Mouse (Mus musculus) v-Abl transformed pro-B cells (cell line): Measurements from ENCODE around the gene Astn2.

Experiments used
- in situ Hi-C, 2 experiments: fragments of 400-800 bp; cut with MboI; formaldehyde crosslinking; loops; one replicate each; pipeline ENCODE4 v1.15.1; 2025; ENCODE audit not compliant: unreplicated experiment in 2 of 2

Gene Astn2

DNA sequence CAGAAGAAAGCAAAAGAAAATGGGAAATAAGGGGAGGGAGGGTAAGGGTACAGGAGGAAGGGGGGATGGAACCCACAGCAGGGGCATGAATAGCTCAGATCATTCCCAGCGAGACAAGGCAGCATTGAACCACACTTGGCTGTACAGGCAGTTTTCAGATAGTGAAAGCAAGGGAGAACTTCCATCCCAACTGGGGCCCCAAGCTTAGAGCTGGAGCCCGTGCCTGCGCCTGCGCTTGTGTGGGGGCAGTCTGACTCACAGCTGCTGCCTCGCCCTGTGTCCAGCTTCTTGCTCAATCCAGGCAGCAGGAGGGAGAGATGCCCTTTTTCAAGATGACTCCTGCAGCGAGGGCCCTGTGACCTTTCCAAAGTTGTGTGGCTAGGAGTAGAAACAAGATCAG, 927.3 kb downstream of the Astn2 start:
- in situ Hi-C loops = no loop called here

DNA sequence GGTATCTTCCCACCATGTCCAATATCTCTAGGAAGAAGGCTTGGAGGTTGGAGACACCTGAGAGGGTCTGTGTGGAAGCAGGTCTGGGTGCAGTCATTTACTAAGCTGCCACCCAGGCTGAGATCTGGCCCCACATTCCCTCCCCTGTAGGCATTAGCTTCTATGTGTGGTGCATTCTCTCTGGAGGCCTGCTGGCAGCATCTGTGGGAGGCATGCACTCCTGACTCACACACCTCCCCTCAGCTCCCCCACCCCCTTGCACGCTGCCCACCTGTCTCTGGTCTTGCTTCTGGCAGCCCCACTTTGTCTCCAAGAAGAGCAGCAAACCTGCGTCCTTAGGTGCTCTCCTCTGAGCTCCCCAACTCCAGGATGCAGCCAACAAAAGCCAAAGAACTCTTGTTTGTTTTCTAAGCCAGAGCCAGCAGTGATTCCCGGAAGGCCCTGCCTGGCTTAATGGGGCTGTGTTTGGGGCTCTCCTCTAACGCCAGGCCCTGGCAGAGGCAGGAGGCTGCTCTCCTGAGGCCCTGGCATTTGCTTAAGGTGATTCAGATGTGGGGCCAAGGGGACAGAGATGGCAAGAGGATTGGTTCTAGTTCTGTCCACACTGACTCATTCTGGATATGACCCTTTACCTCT, 928.4 kb downstream of the Astn2 start:
- in situ Hi-C loops = no loop called here

DNA sequence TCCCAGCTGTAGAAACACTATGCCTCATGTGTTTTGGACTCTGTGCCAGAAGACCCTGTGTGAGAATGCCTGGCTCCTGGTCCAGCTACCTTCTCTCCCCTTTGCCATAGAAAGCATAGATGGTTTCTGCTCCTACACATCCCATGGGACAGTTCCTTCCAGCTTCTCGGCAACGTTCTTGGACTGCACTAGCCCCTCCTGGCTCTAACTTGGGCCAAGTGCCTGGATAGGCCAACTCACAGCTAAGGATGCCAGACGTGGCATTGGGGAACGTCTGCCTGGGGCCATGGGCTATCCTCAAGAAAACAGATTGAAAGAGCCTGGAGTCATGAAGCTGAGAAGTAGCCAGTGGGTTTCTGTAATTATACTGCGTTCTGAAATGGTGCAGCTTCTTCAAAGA, 931.3 kb downstream of the Astn2 start:
- in situ Hi-C loops = no loop called here

DNA sequence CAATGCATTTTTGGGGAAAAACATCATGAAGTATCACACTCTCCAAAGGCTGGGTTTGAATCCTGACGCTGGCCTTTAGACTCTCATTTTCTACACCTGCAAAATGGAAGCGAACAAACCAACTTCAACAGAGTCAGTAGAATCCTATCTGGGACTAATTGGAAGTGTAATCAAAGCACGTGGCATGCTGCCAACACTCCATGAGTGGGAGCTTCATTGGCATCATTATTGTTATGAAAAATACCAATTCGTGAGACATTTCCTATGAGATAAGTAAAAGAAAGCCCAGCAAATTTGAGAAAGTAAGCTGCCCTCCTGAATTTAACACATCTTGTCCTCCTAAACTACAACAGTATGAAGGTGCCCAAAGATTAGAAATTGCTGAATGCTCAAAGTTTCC, 955.2 kb downstream of the Astn2 start:
- in situ Hi-C loops = no loop called here

DNA sequence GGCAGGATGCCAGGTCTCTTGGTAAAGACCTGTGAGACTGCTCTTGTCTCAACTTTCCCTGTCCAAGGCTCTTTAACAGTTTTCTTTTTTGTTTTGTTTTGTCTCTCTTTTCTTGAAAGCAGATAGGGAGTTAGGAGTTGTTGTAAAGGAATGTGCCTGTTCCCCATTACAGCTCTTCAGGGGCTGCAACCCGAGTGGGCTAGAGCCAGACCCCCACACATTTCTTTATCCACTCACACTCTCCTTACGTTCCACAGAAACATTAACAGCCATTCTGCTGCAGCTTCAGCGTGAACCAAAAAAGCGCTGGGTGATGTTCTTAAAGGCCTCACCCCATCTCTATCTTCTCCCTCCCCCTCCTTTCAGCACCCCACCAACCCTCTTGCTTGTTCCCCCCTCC, 962.7 kb downstream of the Astn2 start:
- in situ Hi-C loops = no loop called here

DNA sequence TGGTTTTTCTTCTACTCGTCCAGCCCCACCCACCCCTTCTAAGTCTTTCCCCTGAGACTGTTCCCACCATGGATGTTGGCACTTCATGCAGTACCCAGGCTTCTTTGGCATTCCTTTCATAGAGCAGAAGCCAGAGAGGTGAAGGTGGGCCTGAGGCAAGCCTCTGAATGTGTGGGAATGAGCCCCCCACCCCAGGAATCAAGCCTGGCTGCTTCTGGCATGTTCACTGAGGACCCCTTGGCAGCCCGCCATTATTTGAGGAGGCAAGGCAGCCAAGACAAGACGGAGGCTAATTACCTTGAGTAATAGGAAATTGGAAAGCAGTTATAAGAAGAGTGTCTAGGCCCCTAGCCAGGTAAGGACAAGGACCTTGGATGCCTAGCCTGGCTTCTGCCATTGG, 973.6 kb downstream of the Astn2 start:
- in situ Hi-C loops = no loop called here

DNA sequence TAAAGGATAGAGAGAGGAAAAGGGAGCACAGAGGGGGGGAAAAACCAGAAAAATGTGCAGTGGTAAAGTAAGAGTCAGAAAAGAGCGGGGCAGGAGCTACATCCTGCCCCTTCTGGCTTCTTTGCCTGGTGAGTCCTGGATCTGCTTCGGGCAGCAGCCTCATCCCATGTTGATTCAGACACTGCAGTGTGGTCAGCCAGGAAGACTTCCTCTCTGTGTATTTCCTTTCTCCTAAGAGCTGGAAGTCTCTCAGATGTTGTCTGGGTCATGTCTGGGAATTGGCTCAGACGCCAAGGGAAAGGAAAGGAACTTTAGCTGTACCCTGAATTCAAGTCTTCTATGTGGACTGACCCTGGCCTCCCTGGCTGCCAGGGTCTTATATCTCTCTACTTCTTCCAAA, 976.9 kb downstream of the Astn2 start:
- in situ Hi-C loops = no loop called here

DNA sequence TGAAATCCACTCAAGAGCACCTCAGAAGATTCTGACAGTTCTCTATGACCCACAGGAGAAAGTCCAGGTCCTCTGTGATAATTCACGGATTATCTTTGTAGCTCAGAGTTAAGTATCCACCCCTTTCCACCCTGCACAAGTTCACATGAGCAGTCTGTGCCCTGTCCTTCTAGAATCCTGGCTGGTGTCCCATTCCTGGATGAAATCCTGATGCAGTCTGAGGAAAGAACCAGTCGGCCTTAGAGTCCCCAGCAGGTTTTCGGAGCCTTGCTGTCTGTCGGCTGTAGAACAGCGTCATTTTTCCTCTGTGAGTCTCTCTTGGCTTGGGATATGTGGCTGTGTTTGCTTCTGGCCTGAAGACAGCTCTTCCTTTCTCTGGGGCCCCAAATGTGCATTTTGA, 978.0 kb downstream of the Astn2 start:
- in situ Hi-C loops = no loop called here

DNA sequence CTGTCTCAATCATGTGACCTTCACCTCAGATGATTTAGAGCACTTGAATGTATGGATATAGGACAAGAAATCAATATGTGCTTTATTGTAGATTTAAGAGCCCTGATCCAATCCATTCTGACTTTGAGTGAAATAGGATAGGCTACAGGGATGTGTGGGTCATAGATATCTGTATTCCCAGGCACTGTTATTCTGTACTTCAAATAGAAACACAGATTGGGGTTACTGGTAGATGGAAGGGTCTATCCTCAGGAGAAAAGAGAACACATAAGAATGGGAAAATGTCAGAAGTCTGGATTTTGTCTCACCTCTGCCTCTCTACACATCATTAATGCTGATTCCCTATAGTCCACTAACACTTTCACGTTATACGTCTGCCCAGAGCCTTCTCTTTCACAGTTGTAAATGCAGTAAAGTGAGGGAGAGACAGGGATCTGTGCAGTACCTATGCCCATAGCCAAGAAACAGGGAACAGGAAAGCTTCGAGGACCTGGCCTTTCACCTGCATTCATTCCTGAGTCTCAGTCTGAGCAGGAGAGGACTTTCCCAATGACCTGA, 981.3 kb downstream of the Astn2 start:
- in situ Hi-C loops = no loop called here

DNA sequence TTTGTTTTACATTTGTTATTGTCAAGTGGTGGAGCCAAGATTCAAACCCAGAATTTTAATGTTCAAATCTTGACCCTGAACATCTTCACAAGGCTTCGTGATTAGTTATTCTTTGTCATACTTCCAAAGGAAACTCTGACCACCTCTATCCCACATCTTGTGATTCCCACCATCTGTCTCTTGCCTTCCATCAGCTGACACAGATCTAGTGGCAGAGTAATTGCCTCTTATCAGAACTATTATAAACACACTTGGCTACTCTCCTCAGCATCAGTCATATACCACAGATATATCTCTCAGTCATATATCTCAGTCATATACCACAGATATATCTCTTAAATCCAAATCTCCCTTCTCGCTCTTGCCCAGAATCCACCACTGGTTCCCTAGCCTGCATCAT, 983.1 kb downstream of the Astn2 start:
- in situ Hi-C loops = no loop called here

DNA sequence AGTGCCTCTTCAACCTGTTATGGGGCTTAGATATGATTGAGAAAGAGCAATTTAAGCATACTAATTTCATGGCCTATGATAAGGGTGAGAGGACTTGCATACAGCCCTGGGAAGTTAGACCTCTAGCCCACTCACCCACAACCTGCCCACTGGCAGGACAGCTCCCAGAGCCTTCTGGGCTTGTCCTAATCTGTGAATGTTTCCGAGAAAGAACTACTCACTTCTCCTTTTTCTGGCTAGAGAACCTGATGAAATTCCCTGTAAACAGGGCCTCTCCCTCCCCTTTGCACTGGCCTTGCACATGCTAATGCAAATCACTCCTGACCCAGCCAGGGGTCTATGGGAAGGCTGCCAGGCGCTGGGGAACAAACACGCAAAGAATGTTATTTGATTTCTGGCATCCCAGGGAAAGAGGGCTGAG, 983.9 kb downstream of the Astn2 start:
- in situ Hi-C loops = no loop called here

DNA sequence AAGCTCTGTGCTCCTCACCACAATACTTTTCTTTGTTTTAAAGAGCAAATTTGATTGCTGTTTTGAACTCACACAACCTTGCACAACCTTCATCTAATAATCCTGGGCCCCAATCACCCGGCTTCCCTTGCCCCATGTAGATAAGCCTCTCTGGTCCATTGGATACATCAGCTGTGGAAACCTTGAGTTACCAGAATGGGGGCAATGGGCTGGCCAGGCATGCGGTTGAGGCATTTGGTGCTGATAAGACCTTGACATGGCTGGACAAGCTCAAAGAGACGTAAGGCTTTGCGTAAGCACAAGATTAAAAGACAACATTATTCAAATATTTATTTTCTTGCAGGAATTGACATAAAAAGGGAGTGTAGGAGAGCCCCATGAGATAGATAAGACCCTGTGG, 988.9 kb downstream of the Astn2 start:
- in situ Hi-C loops = no loop called here

DNA sequence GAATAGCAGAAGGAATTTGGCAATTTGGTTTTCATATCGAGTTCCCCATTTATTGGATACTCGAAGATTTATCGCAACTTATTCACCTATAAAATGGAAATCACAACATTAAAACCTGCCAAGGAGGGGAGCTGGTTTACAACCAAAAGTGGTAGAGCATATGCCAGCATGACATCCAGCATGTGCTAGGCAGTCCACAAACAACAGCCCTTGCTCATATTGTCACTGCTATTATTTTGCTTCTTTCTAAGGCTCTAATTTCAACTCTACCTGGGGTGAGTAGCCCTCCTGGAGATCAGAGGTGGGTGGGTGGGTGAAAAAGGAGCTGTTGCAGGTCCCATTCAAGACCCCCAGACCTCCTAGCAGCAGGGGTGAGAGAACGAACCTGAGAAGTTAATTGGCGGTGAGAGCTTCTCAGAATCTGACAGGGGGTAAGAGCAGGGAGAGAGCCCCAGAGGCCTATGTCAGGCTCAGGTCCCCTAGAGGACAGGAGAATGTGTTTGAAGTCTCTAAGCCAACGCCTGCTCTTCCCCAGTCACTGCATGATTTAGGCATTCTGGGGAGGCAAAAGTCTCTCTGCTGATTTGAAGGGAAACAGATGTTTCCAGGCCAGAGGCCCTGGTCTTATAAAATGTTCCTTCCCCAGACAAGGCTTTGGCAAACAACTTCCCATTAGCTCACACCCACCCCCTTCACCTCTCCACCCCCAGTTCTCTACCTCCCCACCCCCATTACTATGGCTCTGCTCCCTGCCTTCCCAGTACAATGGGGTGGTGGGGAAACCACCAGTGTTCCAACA, 1001.4 kb downstream of the Astn2 start:
- in situ Hi-C loops = no loop called here

DNA sequence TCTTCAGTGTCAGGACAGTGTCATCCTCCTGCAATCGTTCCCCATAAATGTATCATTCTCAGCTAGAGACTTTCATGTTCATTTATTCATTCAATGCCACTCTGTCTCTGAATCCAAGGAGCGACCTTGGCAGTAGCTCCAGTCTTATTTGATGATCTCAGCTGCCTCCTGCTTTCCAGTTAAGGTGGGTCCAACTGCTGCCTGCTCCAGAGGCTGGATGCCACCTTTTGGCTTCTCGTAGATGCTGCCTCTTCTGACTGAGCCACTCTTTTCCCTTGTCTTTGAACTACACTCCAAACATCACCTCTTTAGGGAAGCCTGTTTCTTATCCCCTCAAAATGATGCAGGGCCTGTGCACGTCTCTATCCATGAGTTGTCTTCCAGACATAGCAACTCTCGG, 1002.1 kb downstream of the Astn2 start:
- in situ Hi-C loops = no loop called here

DNA sequence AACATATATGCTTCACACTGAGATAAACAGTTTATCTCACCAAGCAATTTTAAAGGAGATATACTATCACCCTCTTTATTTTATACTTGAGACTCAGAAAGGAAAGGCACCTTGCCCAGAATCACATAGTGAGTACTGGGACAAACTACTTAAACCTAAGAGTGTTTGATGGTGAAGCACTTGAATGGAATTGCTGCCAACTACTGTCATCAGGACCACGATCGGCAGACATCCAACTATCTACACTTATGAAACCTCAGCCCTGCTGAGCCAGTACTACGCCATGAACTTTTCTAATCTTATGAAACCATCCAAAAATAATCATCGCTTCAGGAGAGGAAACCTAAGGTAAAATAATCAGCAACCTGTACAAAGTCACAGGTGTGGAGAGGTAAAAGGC, 1005.0 kb downstream of the Astn2 start:
- in situ Hi-C loops = no loop called here

DNA sequence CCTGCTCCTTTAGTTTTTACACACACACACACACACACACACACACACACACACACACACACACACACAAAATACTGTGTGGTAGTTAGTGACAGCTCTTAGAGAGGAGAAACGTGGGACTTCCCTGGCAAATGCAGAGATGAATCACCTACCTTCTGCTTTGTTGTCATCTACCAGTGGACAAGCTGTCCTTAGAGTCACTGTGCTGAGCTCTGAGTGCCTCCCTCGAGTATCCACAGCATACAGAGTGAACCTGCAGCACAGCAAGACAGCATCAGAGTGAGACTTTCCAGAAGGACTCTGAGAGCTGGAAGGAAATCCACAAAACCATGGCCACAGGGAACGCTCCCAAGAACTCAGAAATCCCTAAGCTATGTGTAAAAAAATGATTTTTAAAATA, 1007.6 kb downstream of the Astn2 start:
- in situ Hi-C loops = no loop called here

DNA sequence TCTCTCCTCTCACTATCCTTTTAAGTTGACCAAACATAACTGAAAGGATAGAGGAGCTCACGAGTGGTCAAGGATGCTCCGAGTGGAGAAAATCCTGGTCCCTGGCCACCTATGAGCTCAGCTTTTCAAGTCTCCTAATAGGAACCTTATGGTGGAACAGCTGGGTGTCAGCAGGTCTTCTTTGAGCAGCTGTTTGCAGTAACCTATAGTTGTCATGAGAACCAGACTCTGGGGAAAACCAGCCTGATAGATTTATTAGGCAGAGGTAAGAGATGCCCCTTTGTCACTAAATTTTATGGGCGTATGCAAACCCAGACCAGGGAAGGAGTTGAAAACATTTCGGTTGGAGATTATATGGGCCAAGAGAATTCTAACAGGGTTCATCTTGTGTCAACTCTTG, 1013.4 kb downstream of the Astn2 start:
- in situ Hi-C loops = no loop called here

DNA sequence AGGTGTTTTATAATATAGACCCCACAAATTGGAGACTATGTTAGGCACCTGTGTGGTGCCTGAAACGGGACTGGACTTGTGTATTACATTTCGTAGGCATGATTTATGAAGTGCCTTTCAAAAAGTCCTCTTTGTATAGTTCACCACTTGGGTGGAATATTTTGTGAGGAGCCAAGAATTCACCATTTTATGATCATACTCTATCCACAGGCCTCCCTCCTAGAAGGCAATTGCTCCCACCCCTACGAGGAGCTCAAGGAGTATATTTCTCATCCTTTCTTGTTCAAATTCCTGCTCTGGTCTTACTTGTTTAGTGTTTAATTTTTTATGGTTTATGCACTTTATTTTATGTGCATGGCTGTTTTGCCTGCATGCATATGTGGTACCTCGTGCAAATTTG, 1021.3 kb downstream of the Astn2 start:
- in situ Hi-C loops = no loop called here

DNA sequence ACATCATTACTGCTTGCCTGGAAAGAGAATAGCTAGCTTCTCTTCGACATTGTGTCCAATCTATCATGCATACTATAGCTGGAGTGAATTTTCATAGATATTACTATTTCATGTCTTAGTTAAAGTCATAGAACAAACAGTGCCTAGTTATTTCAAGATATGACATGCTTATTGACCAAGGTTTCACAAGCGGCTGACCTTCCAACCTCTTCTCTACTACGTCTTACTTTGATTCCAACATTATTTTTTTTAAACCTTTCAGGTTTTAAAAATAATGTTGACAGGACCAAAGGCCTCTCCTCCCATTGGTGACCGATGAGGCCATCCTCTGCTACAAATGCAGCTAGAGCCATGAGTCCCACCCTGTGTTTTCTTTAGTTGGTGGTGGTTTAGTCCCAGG, 1025.0 kb downstream of the Astn2 start:
- in situ Hi-C loops = no loop called here

DNA sequence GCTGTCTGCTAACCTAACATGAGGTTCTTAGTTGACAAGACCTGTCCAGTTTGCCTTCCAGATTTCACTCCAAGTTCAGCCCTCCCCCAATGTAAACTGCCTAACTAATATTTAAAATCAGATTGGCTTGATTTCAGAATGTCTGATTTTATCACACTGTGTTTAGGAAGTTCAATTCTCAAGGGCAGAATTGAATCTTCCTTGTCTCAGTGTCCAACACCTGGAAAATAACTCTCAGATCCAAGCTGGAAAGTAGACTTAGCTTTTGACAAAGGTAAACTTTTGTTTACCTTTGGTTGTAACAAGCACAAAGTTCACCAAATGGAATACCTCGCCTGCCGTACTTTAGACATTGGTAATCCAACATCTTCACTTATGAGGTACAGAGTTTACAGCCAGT, 1027.8 kb downstream of the Astn2 start:
- in situ Hi-C loops = no loop called here

DNA sequence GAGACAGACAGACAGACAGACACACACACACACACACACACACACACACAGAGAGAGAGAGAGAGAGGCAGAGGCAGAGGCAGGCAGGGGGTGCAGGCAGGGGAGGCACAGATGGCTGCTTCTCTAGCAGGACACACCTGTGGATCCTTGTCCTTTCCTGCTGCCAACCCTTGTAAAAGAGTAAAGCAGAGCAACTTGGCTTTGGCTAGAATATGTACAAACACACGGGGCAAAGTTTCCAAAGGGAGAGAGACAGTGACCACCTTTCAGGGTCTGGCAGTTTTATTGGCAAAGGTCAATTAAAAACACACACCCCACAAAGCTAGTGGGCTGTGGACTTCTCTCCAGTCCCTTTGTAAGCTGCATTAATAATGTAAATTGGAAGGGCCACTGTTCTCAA, 1030.6 kb downstream of the Astn2 start:
- in situ Hi-C loops = no loop called here

DNA sequence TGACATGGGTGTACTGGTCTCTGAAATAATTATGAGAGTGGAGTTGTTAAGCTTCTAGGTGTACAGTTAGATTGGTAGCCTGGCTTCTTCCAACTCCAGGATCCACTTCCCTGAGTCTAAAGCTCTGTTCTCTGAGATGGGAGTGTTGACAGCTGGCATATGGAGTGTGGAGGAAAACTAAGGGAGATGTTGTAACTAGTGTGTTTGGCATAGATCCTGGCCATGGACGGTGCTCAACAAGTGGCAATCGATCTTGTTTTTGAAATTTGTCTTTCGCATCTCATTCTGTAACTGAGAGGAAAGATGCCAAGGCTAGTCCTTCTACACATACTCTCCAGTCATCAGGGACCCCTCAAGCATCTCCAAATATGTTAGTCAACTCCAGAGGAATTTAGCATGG, 1031.7 kb downstream of the Astn2 start:
- in situ Hi-C loops = no loop called here
